Mouse (Mus musculus) olfactory bulb, adult 2 months (tissue): Measurements from ENCODE around the gene Pla1a.

Source experiments
- CTCF ChIP-seq: fragments of 200-500 bp; IDR thresholded peaks from 2 replicates; pipeline ENCODE4 v1.5.1; 2012; ENCODE audit warnings: low read depth, mild to moderate bottlenecking, low read length, moderate library complexity; ENCODE audit not compliant: insufficient read depth
- POLR2A ChIP-seq: fragments of 200-500 bp; IDR thresholded peaks from 2 replicates; pipeline ENCODE4 v1.6.1; 2012; ENCODE audit warnings: mild to moderate bottlenecking, low read depth, low read length, moderate library complexity; ENCODE audit not compliant: insufficient read depth

GRCm38 (mm10) chr16:38376163-38376840, 56.6 kb downstream of the Pla1a start:
- TF ChIP-seq POLR2A (peak; percentile 48), CTCF (peak; percentile 32; the same call in 1 of the 2 replicates)
